Comparison of ENCODE assay signal across 22 mouse cellular contexts in the genomic region with DNA sequence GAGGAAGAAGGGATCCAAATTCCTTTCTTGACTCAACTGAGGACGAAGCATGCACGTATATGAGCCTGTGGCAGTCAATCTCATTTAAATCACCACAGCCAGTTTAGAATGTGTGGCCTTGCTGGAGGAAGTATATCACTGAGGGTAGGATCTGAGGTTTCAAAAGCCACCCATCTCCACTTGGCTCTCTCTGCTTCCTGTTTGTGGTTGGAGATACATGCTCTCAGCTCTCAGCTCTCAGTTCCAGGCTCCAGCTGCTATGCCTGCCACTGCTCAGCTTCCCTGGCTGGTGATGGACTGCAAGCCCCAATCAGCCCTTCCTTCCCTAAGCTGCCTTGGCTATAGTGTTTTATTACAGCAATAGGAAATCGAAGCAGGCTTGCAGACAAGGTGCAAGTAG.
DNase-seq lines count a peak whose midpoint lies in the region; ATAC-seq and TF ChIP-seq lines count a peak whose summit lies in the region.
"Had no signal": no experiment of that assay in that cellular context is flagged by ENCODE, and none has a peak within 500 bp of the region (broad histone marks: within the 10 kb centered on the region; RNA-seq: fewer than 3 reads in every experiment).

No protein-coding gene starts in this region.

- peak; percentile 10 for DNase-seq in embryonic facial prominence, embryonic 14.5 days (ENCODE audit: low spot score)
- no peak for DNase-seq in embryonic facial prominence, embryonic 10.5 days (ENCODE audit: low spot score)
- DNase-seq in CH12.LX (ENCODE audit: extremely low read depth) = peak; percentile 30
- DNase-seq in cerebellum, adult 11 months = no peak
- no peak for DNase-seq in spleen, postnatal 36 days (ENCODE audit: low spot score in 2 of 2)
- DNase-seq: cerebellum, adult 9-11 months; gastrocnemius, adult 2 months; heart, postnatal 36 days; kidney, adult 18-20 months; kidney, postnatal 10 days; spleen, adult 18-20 months; thymus, adult 2 months had no signal

- no peak for TF ChIP-seq RAD21 in CH12.LX (IDR thresholded peaks at IDR 0.05; ENCODE audit: low read depth, low read length)

- H3K9ac ChIP-seq in embryonic facial prominence, embryonic 14.5 days (ENCODE audit: low read depth, low read length) = no peak overlapping the region
- no peak overlapping the region for H3K9ac ChIP-seq in CH12.LX (ENCODE audit: insufficient read depth, low read depth)
- no peak overlapping the region for H3K9ac ChIP-seq in intestine, postnatal 0 days (ENCODE audit: low read depth, low read length)
- H3K9ac ChIP-seq: heart, embryonic 13.5 days; hindbrain, embryonic 15.5 days; limb, embryonic 15.5 days; liver, embryonic 15.5 days; neural tube, embryonic 13.5 days; stomach, embryonic 15.5 days had no signal

- no peak overlapping the region for H3K4me2 ChIP-seq in embryonic facial prominence, embryonic 14.5 days (ENCODE audit: low read depth, low read length)
- 0 out of 2 replicates have a peak overlapping the region, but pooled peaks have one; percentile 4 for H3K4me2 ChIP-seq in CH12.LX (ENCODE audit: insufficient read depth, low read depth, poor library complexity, severe bottlenecking)
- no peak overlapping the region for H3K4me2 ChIP-seq in intestine, postnatal 0 days (replicated peaks; ENCODE audit: low read depth)
- H3K4me2 ChIP-seq: heart, embryonic 13.5 days; hindbrain, embryonic 15.5 days; limb, embryonic 15.5 days; liver, embryonic 15.5 days; midbrain, embryonic 11.5 days; neural tube, embryonic 13.5 days; stomach, embryonic 15.5 days had no signal

- TF ChIP-seq EP300 in CH12.LX (IDR thresholded peaks at IDR 0.05; ENCODE audit: low read length) = no peak

- no peak overlapping the region for H3K27ac ChIP-seq in embryonic facial prominence, embryonic 14.5 days (replicated peaks; ENCODE audit: low read depth, low read length)
- H3K27ac ChIP-seq in embryonic facial prominence, embryonic 10.5 days (replicated peaks) = no peak overlapping the region
- no peak overlapping the region for H3K27ac ChIP-seq in CH12.LX (ENCODE audit: insufficient read depth, low read depth)
- no peak overlapping the region for H3K27ac ChIP-seq in intestine, postnatal 0 days (ENCODE audit: low read depth, low read length)
- H3K27ac ChIP-seq: gastrocnemius, adult 2 months; heart, embryonic 13.5 days; hindbrain, embryonic 15.5 days; limb, embryonic 15.5 days; liver, embryonic 15.5 days; neural tube, embryonic 13.5 days; stomach, embryonic 15.5 days had no signal

- no peak overlapping the region for H3K4me3 ChIP-seq in embryonic facial prominence, embryonic 14.5 days (ENCODE audit: low read depth, low read length)
- H3K4me3 ChIP-seq in embryonic facial prominence, embryonic 10.5 days = no peak overlapping the region
- no peak overlapping the region for H3K4me3 ChIP-seq in CH12.LX (replicated peaks in 1 of 3; ENCODE audit: low read depth in 2 of 3, low read length in 2 of 3, poor library complexity in 1 of 3)
- H3K4me3 ChIP-seq in intestine, postnatal 0 days (ENCODE audit: low read depth, low read length) = no peak overlapping the region
- H3K4me3 ChIP-seq: gastrocnemius, adult 2 months; heart, embryonic 13.5 days; hindbrain, embryonic 15.5 days; limb, embryonic 15.5 days; liver, embryonic 15.5 days; neural tube, embryonic 13.5 days; stomach, embryonic 15.5 days had no signal

- no peak for ATAC-seq in embryonic facial prominence, embryonic 14.5 days (ENCODE audit: low read depth)
- peak; percentile 98 for ATAC-seq in common myeloid progenitor, adult 5-6 weeks (replicated peaks; ENCODE audit: low read depth, poor library complexity, severe bottlenecking)
- ATAC-seq in monocyte, adult 5-6 weeks (replicated peaks; ENCODE audit: insufficient number of reproducible peaks, low FRiP score, low TSS enrichment, poor library complexity, severe bottlenecking) = peak; percentile 73
- ATAC-seq in intestine, postnatal 0 days = no peak

- H3K9me3 ChIP-seq in embryonic facial prominence, embryonic 14.5 days (ENCODE audit: control insufficient read depth, low read length) = no peaks in the 10 kb centered on the region
- no peaks in the 10 kb centered on the region for H3K9me3 ChIP-seq in embryonic facial prominence, embryonic 10.5 days
- peaks cover 6% of the 10 kb centered on the region for H3K9me3 ChIP-seq in CH12.LX (replicated peaks; ENCODE audit: low read length)
- H3K9me3 ChIP-seq in intestine, postnatal 0 days (ENCODE audit: control insufficient read depth) = no peaks in the 10 kb centered on the region
- H3K9me3 ChIP-seq: heart, embryonic 13.5 days; hindbrain, embryonic 15.5 days; limb, embryonic 15.5 days; liver, embryonic 15.5 days; neural tube, embryonic 13.5 days; stomach, embryonic 15.5 days had no signal

- no peaks in the 10 kb centered on the region for H3K79me2 ChIP-seq in CH12.LX (replicated peaks; ENCODE audit: control insufficient read depth, extremely low read depth, insufficient read depth, poor library complexity, severe bottlenecking)

- no peaks in the 10 kb centered on the region for H3K36me3 ChIP-seq in embryonic facial prominence, embryonic 14.5 days (ENCODE audit: control insufficient read depth, insufficient read depth, low read length)
- no peaks in the 10 kb centered on the region for H3K36me3 ChIP-seq in embryonic facial prominence, embryonic 10.5 days (replicated peaks)
- no peaks in the 10 kb centered on the region for H3K36me3 ChIP-seq in CH12.LX (replicated peaks in 1 of 2; ENCODE audit: control insufficient read depth in 1 of 2, insufficient read depth in 1 of 2, low read length in 1 of 2)
- no peaks in the 10 kb centered on the region for H3K36me3 ChIP-seq in intestine, postnatal 0 days (ENCODE audit: control insufficient read depth, insufficient read depth)
- H3K36me3 ChIP-seq: heart, embryonic 13.5 days; hindbrain, embryonic 15.5 days; limb, embryonic 15.5 days; liver, embryonic 15.5 days; neural tube, embryonic 13.5 days; stomach, embryonic 15.5 days had no signal

- TF ChIP-seq CTCF in CH12.LX (conservative IDR thresholded peaks at IDR 0.05 in 1 of 2, IDR thresholded peaks at IDR 0.05 in 1 of 2; ENCODE audit: low read depth in 2 of 2, low read length in 2 of 2) = no peak
- TF ChIP-seq CTCF in intestine, postnatal 0 days (IDR thresholded peaks at IDR 0.05; ENCODE audit: low read depth) = no peak

- dilution Hi-C loops in CH12.LX (cut with MboI; ENCODE audit: extremely low pct_ligation_motif_present, extremely low pct_unique_long_range_greater_than_20kb, low sequenced_read_pairs) = no loop called here

- in situ Hi-C loops in CH12.LX (cut with MboI; ENCODE audit: low pct_ligation_motif_present, low pct_unique_long_range_greater_than_20kb, low sequenced_read_pairs) = no loop called here

- 80% methylated on average over 3 of the region's 3 CpGs for WGBS in embryonic facial prominence, embryonic 14.5 days
- WGBS in embryonic facial prominence, embryonic 10.5 days = 87% methylated on average over 3 of the region's 3 CpGs
- 82% methylated on average over 3 of the region's 3 CpGs for WGBS in intestine, postnatal 0 days

- no peaks in the 10 kb centered on the region for H3K27me3 ChIP-seq in embryonic facial prominence, embryonic 14.5 days (replicated peaks; ENCODE audit: control insufficient read depth, insufficient read depth, low read length)
- H3K27me3 ChIP-seq in embryonic facial prominence, embryonic 10.5 days (replicated peaks; ENCODE audit: low read depth, poor library complexity, severe bottlenecking) = no peaks in the 10 kb centered on the region
- no peaks in the 10 kb centered on the region for H3K27me3 ChIP-seq in CH12.LX (replicated peaks)
- H3K27me3 ChIP-seq in intestine, postnatal 0 days (replicated peaks; ENCODE audit: control insufficient read depth, insufficient read depth, low read length) = no peaks in the 10 kb centered on the region
- H3K27me3 ChIP-seq: heart, embryonic 13.5 days; hindbrain, embryonic 15.5 days; limb, embryonic 15.5 days; liver, embryonic 15.5 days; neural tube, embryonic 13.5 days; stomach, embryonic 15.5 days had no signal

- no peaks in the 10 kb centered on the region for H3K4me1 ChIP-seq in embryonic facial prominence, embryonic 14.5 days (ENCODE audit: control insufficient read depth, insufficient read depth, low read length)
- H3K4me1 ChIP-seq in embryonic facial prominence, embryonic 10.5 days = no peaks in the 10 kb centered on the region
- H3K4me1 ChIP-seq in CH12.LX (ENCODE audit: control insufficient read depth in 1 of 2, insufficient read depth in 2 of 2) = peaks cover 3 to 12% of the 10 kb centered on the region in 2 experiments; a peak in 3 of 4 replicates
- H3K4me1 ChIP-seq in intestine, postnatal 0 days (replicated peaks; ENCODE audit: control insufficient read depth, insufficient read depth, low read length) = no peaks in the 10 kb centered on the region
- H3K4me1 ChIP-seq: heart, embryonic 13.5 days; hindbrain, embryonic 15.5 days; limb, embryonic 15.5 days; liver, embryonic 15.5 days; neural tube, embryonic 13.5 days; stomach, embryonic 15.5 days had no signal

- TF ChIP-seq POLR2A in CH12.LX (IDR thresholded peaks at IDR 0.05; ENCODE audit: low read depth, low read length) = no peak

TF ChIP-seq in CH12.LX, 34 proteins besides CTCF, POLR2A, EP300 and RAD21:
- TF ChIP-seq NELFE (IDR thresholded peaks at IDR 0.05; ENCODE audit: low read depth, low read length) (no peak), IRF4 (IDR thresholded peaks at IDR 0.05; ENCODE audit: low read depth, low read length) (no peak), USF2 (conservative IDR thresholded peaks at IDR 0.05; ENCODE audit: low read depth, low read length) (no peak), MAFK (IDR thresholded peaks at IDR 0.05; ENCODE audit: insufficient replicate concordance, low read length) (no peak), ZC3H11A (IDR thresholded peaks at IDR 0.05; ENCODE audit: low read depth, low read length) (no peak), MAX (IDR thresholded peaks at IDR 0.05; ENCODE audit: low read length) (no peak), HCFC1 (IDR thresholded peaks at IDR 0.05; ENCODE audit: low read depth, low read length) (no peak), KAT2A (IDR thresholded peaks at IDR 0.05; ENCODE audit: insufficient replicate concordance, low read length) (no peak), SMC3 (IDR thresholded peaks at IDR 0.05; ENCODE audit: low read depth, low read length) (no peak), BHLHE40 (IDR thresholded peaks at IDR 0.05; ENCODE audit: low read depth, low read length) (no peak)

Comparison
In these comparisons a context has a peak if more than half of its experiments do, and no peak if none do; other contexts are left out.
1. DNase-seq: peak in embryonic facial prominence, embryonic 14.5 days (single experiment) and CH12.LX (single experiment); none in embryonic facial prominence, embryonic 10.5 days (single experiment), cerebellum, adult 11 months (single experiment) and spleen, postnatal 36 days (0 of 2).
2. ATAC-seq: peak in common myeloid progenitor, adult 5-6 weeks (single experiment) and monocyte, adult 5-6 weeks (single experiment); none in embryonic facial prominence, embryonic 14.5 days (single experiment) and intestine, postnatal 0 days (single experiment).